Mouse (Mus musculus): Measurements from ENCODE around the gene Fam78a. TPM values are rescaled to one million over a fixed set of nuclear protein-coding genes. Genes with fewer than 3 reads are reported as not detected.
"Not testable (repeated sequence)": the region's sequence is repeated elsewhere in the genome, so short reads cannot be mapped to it uniquely, and the experiment has no call there.

The Fam78a gene
- polyA plus RNA-seq, 1 experiment from 2014 or later, result 27.6 TPM

DNA sequence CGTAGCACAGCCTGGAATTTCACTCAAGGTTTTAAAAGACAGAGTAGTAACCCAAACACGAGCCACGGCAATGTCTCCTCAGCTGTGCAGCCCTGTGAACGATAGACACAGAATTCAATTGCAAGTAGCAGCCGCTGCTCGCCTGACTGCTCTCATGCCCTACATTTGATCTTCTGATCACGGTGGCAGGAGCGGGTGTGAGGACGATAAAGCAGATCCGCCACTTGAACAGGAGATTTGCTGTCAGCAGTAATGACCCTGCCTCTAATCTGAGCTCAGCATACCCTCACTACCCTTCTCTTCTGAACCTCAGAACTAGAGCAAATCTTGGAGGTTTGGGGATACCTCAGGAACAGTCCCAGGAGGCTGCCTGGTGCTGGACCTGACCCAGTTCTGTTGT lies 38.6 kb downstream of the Fam78a start:
- Histone ChIP-seq H3K27me3 (ENCODE audit: control insufficient read depth, insufficient read depth, low read length) (no peaks in the 10 kb centered on the region), H3K9ac (ENCODE audit: low read length) (no peak overlapping the region), H3K4me3 (ENCODE audit: low read length) (no peak overlapping the region), H3K27ac (ENCODE audit: low read length) (peak overlapping the region; percentile 71), H3K9me3 (replicated peaks; ENCODE audit: control insufficient read depth, low read length) (no peaks in the 10 kb centered on the region), H3K4me2 (ENCODE audit: low read depth, low read length) (no peak overlapping the region), H3K4me1 (ENCODE audit: control insufficient read depth, insufficient read depth, low read length) (peaks cover 43% of the 10 kb centered on the region), H3K36me3 (ENCODE audit: control insufficient read depth, insufficient read depth) (peaks cover 31% of the 10 kb centered on the region)
- WGBS, result 59% methylated on average over 10 of the region's 10 CpGs
- peak; percentile 71 for ATAC-seq (replicated peaks; ENCODE audit: extremely low read depth, insufficient read depth, low FRiP score)

DNA sequence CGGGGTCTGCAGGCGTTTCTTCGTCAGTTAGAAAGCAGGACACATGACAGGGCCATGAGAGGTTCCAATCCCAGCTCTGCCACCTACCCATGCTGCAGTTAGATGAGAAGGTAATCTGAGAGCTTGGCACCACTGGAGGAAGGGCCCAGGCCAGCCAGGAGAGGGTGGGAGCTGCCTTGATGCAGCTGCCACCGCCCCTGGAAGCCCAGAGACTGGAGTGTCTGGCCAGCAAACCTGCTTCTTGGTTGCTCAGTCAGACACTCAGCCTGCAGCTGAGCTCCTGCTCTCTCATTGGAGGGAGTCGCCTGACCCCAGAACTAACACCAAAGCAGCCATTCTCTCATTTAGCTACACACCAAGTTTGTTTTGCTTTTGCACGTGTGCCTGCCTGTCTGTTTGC lies 39.3 kb downstream of the Fam78a start:
- no peaks in the 10 kb centered on the region for H3K27me3 ChIP-seq (ENCODE audit: control insufficient read depth, insufficient read depth, low read length)
- no peak overlapping the region for H3K4me3 ChIP-seq (ENCODE audit: low read length)
- H3K9me3 ChIP-seq (replicated peaks; ENCODE audit: control insufficient read depth, low read length), result no peaks in the 10 kb centered on the region
- peak overlapping the region; percentile 36 for H3K9ac ChIP-seq (ENCODE audit: low read length)
- WGBS, result 58% methylated on average over 6 of the region's 6 CpGs
- H3K4me2 ChIP-seq (ENCODE audit: low read depth, low read length), result no peak overlapping the region
- no peak for ATAC-seq (replicated peaks; ENCODE audit: extremely low read depth, insufficient read depth, low FRiP score)
- H3K36me3 ChIP-seq (ENCODE audit: control insufficient read depth, insufficient read depth), result peaks cover 24% of the 10 kb centered on the region
- H3K4me1 ChIP-seq (ENCODE audit: control insufficient read depth, insufficient read depth, low read length), result peaks cover 43% of the 10 kb centered on the region
- H3K27ac ChIP-seq (ENCODE audit: low read length), result peak overlapping the region; percentile 71

DNA sequence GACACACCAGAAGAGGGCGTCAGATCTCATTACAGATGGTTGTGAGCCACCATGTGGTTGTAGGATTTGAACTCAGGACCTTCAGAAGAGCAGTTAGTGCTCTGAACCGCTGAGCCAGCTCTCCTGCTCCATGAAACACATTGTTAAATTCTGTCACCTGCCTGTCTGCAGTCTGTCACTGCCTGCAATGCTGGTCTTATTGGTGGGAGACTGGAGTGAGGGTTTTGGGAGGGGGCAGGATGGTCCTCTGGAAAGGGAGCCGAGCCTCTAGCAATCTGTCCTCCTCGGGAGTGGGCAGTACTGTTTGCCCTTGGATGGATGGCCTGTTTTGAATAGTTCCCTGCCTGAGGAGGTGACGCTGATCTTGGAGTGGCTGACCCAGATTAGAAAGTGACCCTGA lies 40.8 kb downstream of the Fam78a start:
- Histone ChIP-seq H3K4me3 (ENCODE audit: low read length) (no peak overlapping the region), H3K36me3 (ENCODE audit: control insufficient read depth, insufficient read depth) (peaks cover 21% of the 10 kb centered on the region), H3K4me1 (ENCODE audit: control insufficient read depth, insufficient read depth, low read length) (peaks cover 43% of the 10 kb centered on the region), H3K9me3 (replicated peaks; ENCODE audit: control insufficient read depth, low read length) (no peaks in the 10 kb centered on the region), H3K27me3 (ENCODE audit: control insufficient read depth, insufficient read depth, low read length) (no peaks in the 10 kb centered on the region), H3K27ac (ENCODE audit: low read length) (peak overlapping the region; percentile 61), H3K9ac (ENCODE audit: low read length) (peak overlapping the region; percentile 3; the same call in 1 of the 2 replicates), H3K4me2 (ENCODE audit: low read depth, low read length) (no peak overlapping the region)
- no peak for ATAC-seq (replicated peaks; ENCODE audit: extremely low read depth, insufficient read depth, low FRiP score)
- 42% methylated on average over 5 of the region's 5 CpGs for WGBS

DNA sequence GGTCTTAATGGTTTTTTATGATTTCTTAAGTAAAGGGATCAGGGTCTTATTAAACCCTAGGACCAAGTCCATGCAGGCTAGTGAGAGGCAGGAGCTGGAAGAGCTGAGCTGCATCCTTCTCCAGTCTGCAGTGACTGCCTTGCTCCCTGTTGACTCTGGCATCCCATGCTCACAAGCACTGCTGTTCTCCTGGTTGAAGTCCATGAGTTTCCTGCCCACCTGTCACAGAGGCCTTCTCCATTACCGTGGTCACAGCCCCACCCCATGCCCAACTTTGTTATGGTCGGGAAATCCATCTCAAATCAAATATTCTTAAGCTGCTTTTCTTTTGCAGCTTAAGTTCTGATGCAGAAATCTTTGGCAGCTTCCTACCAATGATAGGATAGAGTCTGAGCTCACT lies 43.6 kb downstream of the Fam78a start:
- no peak for ATAC-seq (replicated peaks; ENCODE audit: extremely low read depth, insufficient read depth, low FRiP score)
- Histone ChIP-seq H3K4me2 (ENCODE audit: low read depth, low read length) (no peak overlapping the region), H3K27me3 (ENCODE audit: control insufficient read depth, insufficient read depth, low read length) (no peaks in the 10 kb centered on the region), H3K27ac (ENCODE audit: low read length) (no peak overlapping the region), H3K9me3 (replicated peaks; ENCODE audit: control insufficient read depth, low read length) (no peaks in the 10 kb centered on the region), H3K4me3 (ENCODE audit: low read length) (no peak overlapping the region), H3K9ac (ENCODE audit: low read length) (no peak overlapping the region), H3K36me3 (ENCODE audit: control insufficient read depth, insufficient read depth) (peaks cover 24% of the 10 kb centered on the region), H3K4me1 (ENCODE audit: control insufficient read depth, insufficient read depth, low read length) (peaks cover 27% of the 10 kb centered on the region)
- 91% methylated on average over 2 of the region's 2 CpGs for WGBS

DNA sequence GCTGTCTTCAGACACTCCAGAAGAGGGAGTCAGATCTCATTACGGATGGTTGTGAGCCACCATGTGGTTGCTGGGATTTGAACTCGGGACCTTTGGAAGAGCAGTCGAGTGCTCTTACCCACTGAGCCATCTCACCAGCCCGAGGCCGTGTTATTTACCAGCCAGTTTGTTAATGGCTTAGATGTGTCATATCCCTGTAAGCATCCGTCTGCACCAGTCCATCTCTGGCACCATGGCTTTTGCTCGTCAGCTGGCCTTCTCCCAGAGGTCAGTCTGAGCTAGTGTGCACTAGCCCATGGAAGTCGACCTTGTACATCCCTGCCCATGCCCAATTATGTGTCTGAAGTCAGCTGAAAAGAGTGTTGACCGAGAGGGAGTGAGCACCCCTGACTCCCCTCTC lies 44.0 kb downstream of the Fam78a start:
- H3K4me3 ChIP-seq (ENCODE audit: low read length); H3K27me3 ChIP-seq (ENCODE audit: control insufficient read depth, insufficient read depth, low read length); H3K4me2 ChIP-seq (ENCODE audit: low read depth, low read length); H3K27ac ChIP-seq (ENCODE audit: low read length); H3K9ac ChIP-seq (ENCODE audit: low read length); ATAC-seq (replicated peaks; ENCODE audit: extremely low read depth, insufficient read depth, low FRiP score); H3K9me3 ChIP-seq (replicated peaks; ENCODE audit: control insufficient read depth, low read length): not testable (repeated sequence)
- Histone ChIP-seq H3K4me1 (ENCODE audit: control insufficient read depth, insufficient read depth, low read length) (peaks cover 22% of the 10 kb centered on the region), H3K36me3 (ENCODE audit: control insufficient read depth, insufficient read depth) (peaks cover 24% of the 10 kb centered on the region)
- 94% methylated on average over 9 of the region's 9 CpGs for WGBS

DNA sequence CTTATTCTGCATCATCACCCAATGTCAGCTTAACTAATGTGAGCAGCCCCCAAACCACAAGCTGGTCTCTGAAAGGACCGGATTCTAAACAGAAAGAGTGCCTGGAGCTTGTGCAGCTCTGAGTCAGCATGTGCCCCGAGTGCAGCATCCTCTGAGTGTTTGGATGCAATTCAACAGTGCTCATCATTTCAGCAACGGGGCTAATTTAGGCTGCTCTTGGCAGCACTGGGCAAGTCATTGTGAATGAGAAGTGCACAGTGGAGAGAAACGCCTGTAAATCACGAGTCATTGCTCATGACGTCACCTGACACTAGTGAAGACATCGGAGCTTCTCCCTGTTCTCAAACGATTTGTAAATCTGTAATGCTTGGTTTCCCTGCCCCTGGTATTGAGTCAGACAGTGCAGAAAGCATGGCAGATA lies 46.0 kb downstream of the Fam78a start:
- H3K4me1 ChIP-seq (ENCODE audit: control insufficient read depth, insufficient read depth, low read length), result peaks cover 6% of the 10 kb centered on the region; the same call in 1 of the 2 replicates
- 0 out of 2 replicates have a peak, but pooled peaks have one; percentile 56 for ATAC-seq (replicated peaks; ENCODE audit: extremely low read depth, insufficient read depth, low FRiP score)
- no peak overlapping the region for H3K4me3 ChIP-seq (ENCODE audit: low read length)
- H3K27ac ChIP-seq (ENCODE audit: low read length), result no peak overlapping the region; the same call in 1 of the 2 replicates
- no peaks in the 10 kb centered on the region for H3K27me3 ChIP-seq (ENCODE audit: control insufficient read depth, insufficient read depth, low read length)
- H3K4me2 ChIP-seq (ENCODE audit: low read depth, low read length), result no peak overlapping the region
- H3K36me3 ChIP-seq (ENCODE audit: control insufficient read depth, insufficient read depth), result peaks cover 32% of the 10 kb centered on the region
- no peak overlapping the region for H3K9ac ChIP-seq (ENCODE audit: low read length)
- WGBS, result 47% methylated on average over 8 of the region's 8 CpGs
- no peaks in the 10 kb centered on the region for H3K9me3 ChIP-seq (replicated peaks; ENCODE audit: control insufficient read depth, low read length)

DNA sequence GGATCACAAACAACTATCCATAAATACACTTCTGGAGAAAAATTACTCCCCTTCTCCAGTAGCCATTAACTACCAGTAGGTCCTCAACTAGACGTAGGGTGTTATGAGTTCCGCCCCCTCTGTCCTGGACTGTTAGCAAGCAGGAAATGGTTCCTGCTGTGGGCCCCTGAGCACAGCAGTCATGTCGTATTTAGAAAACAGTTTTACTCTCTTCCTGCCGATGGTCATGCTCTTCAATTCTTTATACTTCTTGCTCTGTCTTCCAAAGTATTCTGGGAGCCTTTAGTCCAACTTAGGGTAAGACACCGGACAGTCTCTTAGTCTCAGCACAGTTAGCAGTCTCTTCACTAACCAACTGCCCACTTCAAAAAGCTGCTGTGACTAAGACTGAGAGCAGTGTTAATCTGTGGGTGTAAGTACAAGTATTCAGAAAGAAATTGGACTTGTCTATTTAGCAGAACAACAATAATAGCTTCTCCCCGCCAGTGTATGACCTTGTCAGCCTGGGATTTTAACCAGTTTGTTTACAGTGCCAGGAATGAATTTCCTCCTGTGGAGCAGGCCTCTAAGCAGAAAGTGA lies 47.3 kb downstream of the Fam78a start:
- WGBS, result 52% methylated on average over 6 of the region's 6 CpGs
- Histone ChIP-seq H3K27ac (ENCODE audit: low read length) (peak overlapping the region; percentile 63), H3K27me3 (ENCODE audit: control insufficient read depth, insufficient read depth, low read length) (no peaks in the 10 kb centered on the region), H3K9ac (ENCODE audit: low read length) (0 out of 2 replicates have a peak overlapping the region, but pooled peaks have one; percentile 9), H3K36me3 (ENCODE audit: control insufficient read depth, insufficient read depth) (peaks cover 37% of the 10 kb centered on the region), H3K9me3 (replicated peaks; ENCODE audit: control insufficient read depth, low read length) (no peaks in the 10 kb centered on the region), H3K4me1 (ENCODE audit: control insufficient read depth, insufficient read depth, low read length) (peaks cover 5% of the 10 kb centered on the region; the same call in 1 of the 2 replicates), H3K4me3 (ENCODE audit: low read length) (no peak overlapping the region), H3K4me2 (ENCODE audit: low read depth, low read length) (no peak overlapping the region)
- no peak for ATAC-seq (replicated peaks; ENCODE audit: extremely low read depth, insufficient read depth, low FRiP score)

DNA sequence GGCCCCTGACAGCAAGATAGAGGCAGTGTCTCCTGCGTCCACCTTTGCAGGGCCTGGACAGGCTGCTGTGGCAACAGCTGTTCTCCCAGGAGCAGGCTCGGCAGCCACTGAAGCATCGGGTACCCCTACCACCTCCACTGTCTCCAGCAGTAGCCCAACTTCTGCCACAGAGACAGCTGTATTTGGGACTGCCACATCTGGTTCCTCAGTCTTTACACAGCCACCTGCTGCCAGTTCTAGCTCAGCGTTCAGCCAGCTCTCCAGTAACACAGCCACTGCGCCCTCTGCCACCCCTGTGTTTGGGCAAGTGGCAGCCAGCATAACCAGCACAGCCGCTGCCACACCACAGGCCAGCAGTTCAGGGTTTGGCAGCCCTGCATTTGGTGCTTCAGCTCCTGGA lies 50.5 kb downstream of the Fam78a start:
- Histone ChIP-seq H3K4me3 (ENCODE audit: low read length) (no peak overlapping the region), H3K27ac (ENCODE audit: low read length) (no peak overlapping the region), H3K4me2 (ENCODE audit: low read depth, low read length) (no peak overlapping the region), H3K9me3 (replicated peaks; ENCODE audit: control insufficient read depth, low read length) (no peaks in the 10 kb centered on the region), H3K36me3 (ENCODE audit: control insufficient read depth, insufficient read depth) (peaks cover 38% of the 10 kb centered on the region), H3K4me1 (ENCODE audit: control insufficient read depth, insufficient read depth, low read length) (peaks cover 5% of the 10 kb centered on the region; the same call in 1 of the 2 replicates), H3K9ac (ENCODE audit: low read length) (no peak overlapping the region), H3K27me3 (ENCODE audit: control insufficient read depth, insufficient read depth, low read length) (no peaks in the 10 kb centered on the region)
- no peak for ATAC-seq (replicated peaks; ENCODE audit: extremely low read depth, insufficient read depth, low FRiP score)
- 86% methylated on average over 6 of the region's 6 CpGs for WGBS

DNA sequence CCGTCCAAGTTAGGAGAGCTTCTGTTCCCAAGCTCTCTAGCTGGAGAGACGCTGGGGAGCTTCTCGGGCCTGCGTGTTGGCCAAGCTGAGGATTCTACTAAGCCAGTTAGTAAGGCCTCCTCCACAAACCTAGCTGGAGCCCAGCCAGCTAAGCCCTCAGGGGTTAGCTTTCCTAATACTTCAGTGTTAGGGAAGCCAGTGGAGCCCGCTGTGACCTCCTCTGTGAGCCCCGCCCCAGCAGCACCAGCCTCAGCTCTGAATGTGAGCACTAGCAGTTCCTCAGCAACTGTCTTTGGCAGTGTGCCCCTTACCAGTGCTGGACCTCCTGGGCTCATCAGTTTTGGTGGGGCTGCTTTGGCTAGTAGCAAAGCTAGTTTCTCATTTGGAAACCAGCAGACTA lies 51.2 kb downstream of the Fam78a start:
- Histone ChIP-seq H3K36me3 (ENCODE audit: control insufficient read depth, insufficient read depth) (peaks cover 38% of the 10 kb centered on the region), H3K27ac (ENCODE audit: low read length) (no peak overlapping the region), H3K9ac (ENCODE audit: low read length) (no peak overlapping the region), H3K9me3 (replicated peaks; ENCODE audit: control insufficient read depth, low read length) (no peaks in the 10 kb centered on the region), H3K4me1 (ENCODE audit: control insufficient read depth, insufficient read depth, low read length) (peaks cover 5% of the 10 kb centered on the region; the same call in 1 of the 2 replicates), H3K27me3 (ENCODE audit: control insufficient read depth, insufficient read depth, low read length) (no peaks in the 10 kb centered on the region), H3K4me3 (ENCODE audit: low read length) (no peak overlapping the region), H3K4me2 (ENCODE audit: low read depth, low read length) (no peak overlapping the region)
- WGBS, result 81% methylated on average over 6 of the region's 6 CpGs
- ATAC-seq (replicated peaks; ENCODE audit: extremely low read depth, insufficient read depth, low FRiP score), result no peak
